Mouse (Mus musculus): ENCODE data around the gene Lck.

The Lck gene

GRCm38 (mm10) chr4:129509650-129510049, 63.8 kb downstream of the Lck start:
- no peak for DNase-seq (ENCODE audit: low spot score in 2 of 2)

- DNase-seq (ENCODE audit: low spot score in 2 of 2): no peak
Measured at GRCm38 (mm10) chr4:129508834-129509600, 64.4 kb downstream of the Lck start.

- DNase-seq (ENCODE audit: low spot score in 2 of 2): no peak
Measured at GRCm38 (mm10) chr4:129508237-129508515, 65.3 kb downstream of the Lck start.

- DNase-seq (ENCODE audit: low spot score in 2 of 2): no peak
Measured at GRCm38 (mm10) chr4:129507434-129508236, 65.8 kb downstream of the Lck start.

- DNase-seq (ENCODE audit: low spot score in 2 of 2): no peak
Measured at GRCm38 (mm10) chr4:129505511-129505910, 67.9 kb downstream of the Lck start.

- DNase-seq (ENCODE audit: low spot score in 2 of 2): no peak
Measured at GRCm38 (mm10) chr4:129502901-129503444, 70.5 kb downstream of the Lck start.

GRCm38 (mm10) chr4:129502327-129502888, 71.0 kb downstream of the Lck start:
- peak in 1 of 2 experiments; percentile 20 for DNase-seq (ENCODE audit: low spot score in 2 of 2)

- DNase-seq (ENCODE audit: low spot score in 2 of 2): peak; percentile 83 to 88
Measured at GRCm38 (mm10) chr4:129500607-129501566, 72.6 kb downstream of the Lck start.

GRCm38 (mm10) chr4:129500017-129500416, 73.4 kb downstream of the Lck start:
- DNase-seq (ENCODE audit: low spot score in 2 of 2): peak in 1 of 2 experiments; percentile 11

- no peak for DNase-seq (ENCODE audit: low spot score in 2 of 2)
Measured at GRCm38 (mm10) chr4:129498941-129499340, 74.5 kb downstream of the Lck start.
